Mouse (Mus musculus) megakaryocyte, embryonic 14.5 days (primary cell): ENCODE results near the gene Pdk4.

Source experiments
- FLI1 ChIP-seq: IDR thresholded peaks from 2 replicates; pipeline ENCODE4 v1.6.1; 2012; ENCODE audit warnings: low read length, inconsistent platforms, mixed read lengths
- GATA1 ChIP-seq: IDR thresholded peaks from 3 replicates; pipeline ENCODE4 v1.6.1; 2012; ENCODE audit warnings: mixed read lengths, low read length, inconsistent platforms, borderline replicate concordance

DNA sequence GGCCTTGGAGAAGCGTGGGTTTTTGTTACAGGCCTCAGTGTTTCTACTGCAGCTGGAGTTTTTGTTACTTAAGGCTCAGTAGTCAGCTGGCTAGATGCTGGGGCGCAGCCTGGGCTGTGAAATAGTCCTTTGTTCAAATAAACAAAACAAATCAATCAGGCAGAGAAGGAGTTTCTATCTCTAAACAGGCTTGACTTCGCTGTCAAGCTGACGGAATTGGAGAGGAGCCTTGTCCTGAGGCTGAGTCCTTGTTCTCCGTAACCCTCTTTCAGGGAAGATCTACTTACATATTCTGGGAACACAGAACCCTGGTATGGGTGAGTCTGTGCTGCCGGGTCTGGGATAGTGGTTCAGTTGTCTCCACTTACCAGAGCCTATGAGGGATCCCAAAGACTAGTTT, 48.6 kb downstream of the Pdk4 start:
- TF ChIP-seq GATA1 (no peak), FLI1 (no peak)
